Mouse (Mus musculus) ES-E14 (cell line): ENCODE results near the gene Gm6309. TPM values are rescaled to one million over a fixed set of nuclear protein-coding genes. Genes with fewer than 3 reads are reported as not detected.
"Not testable (repeated sequence)": the region's sequence is repeated elsewhere in the genome, so short reads cannot be mapped to it uniquely, and the experiment has no call there.

Experiments
- DNase-seq: peaks from one replicate; pipeline ENCODE4 v3.0.0-alpha.2; 2013; ENCODE audit warnings: low read depth, low spot score
- H3K27ac ChIP-seq: 2 replicates; pipeline ENCODE4 v1.5.1; 2012; ENCODE audit warnings: low read depth, mild to moderate bottlenecking, low read length, moderate library complexity, mixed read lengths; ENCODE audit not compliant: poor library complexity, insufficient read depth, severe bottlenecking
- H3K36me3 ChIP-seq: 2 replicates; pipeline ENCODE4 v1.6.1; 2012; ENCODE audit warnings: mild to moderate bottlenecking, low read length, moderate library complexity, mixed read lengths; ENCODE audit not compliant: control insufficient read depth, poor library complexity, insufficient read depth, severe bottlenecking
- H3K4me1 ChIP-seq, 2 experiments: fragments of 150-350 bp in 1 of 2; sonication (generic) in 1 of 2; 2 replicates each; pipeline ENCODE4 v1.6.1; 2012; ENCODE audit warnings: low read length in 2 of 2, mild to moderate bottlenecking in 1 of 2, mixed read lengths in 1 of 2; ENCODE audit not compliant: control insufficient read depth in 2 of 2, insufficient read depth in 2 of 2, poor library complexity in 1 of 2
- H3K4me3 ChIP-seq, 2 experiments: fragments of 150-350 bp in 1 of 2; sonication (generic) in 1 of 2; 2 replicates each; pipeline ENCODE4 v1.5.1; 2012; ENCODE audit warnings: low read length in 2 of 2, low read depth in 1 of 2, mild to moderate bottlenecking in 1 of 2, mixed read lengths in 1 of 2; ENCODE audit not compliant: insufficient read depth in 1 of 2, poor library complexity in 1 of 2, severe bottlenecking in 1 of 2
- H3K9ac ChIP-seq: 2 replicates; pipeline ENCODE4 v1.6.1; 2012; ENCODE audit warnings: low read depth, mild to moderate bottlenecking, low read length, mixed read lengths; ENCODE audit not compliant: poor library complexity, insufficient read depth, severe bottlenecking
- H3K9me3 ChIP-seq: fragments of 150-350 bp; sonication (generic); 2 replicates; pipeline ENCODE4 v1.6.1; 2012; ENCODE audit warnings: low read depth, mild to moderate bottlenecking, low read length; ENCODE audit not compliant: control insufficient read depth, insufficient read depth
- CHD2 ChIP-seq: IDR thresholded peaks from 2 replicates; pipeline ENCODE4 v1.6.1; 2014; ENCODE audit warnings: mild to moderate bottlenecking, low read depth, low read length, inconsistent platforms
- HCFC1 ChIP-seq: IDR thresholded peaks from 2 replicates; pipeline ENCODE4 v1.6.1; 2012; ENCODE audit warnings: low read length, inconsistent platforms, borderline replicate concordance; ENCODE audit not compliant: insufficient read depth
- MAFK ChIP-seq: IDR thresholded peaks from 2 replicates; pipeline ENCODE4 v1.6.1; 2014; ENCODE audit warnings: mild to moderate bottlenecking, low read depth, low read length, inconsistent platforms; ENCODE audit not compliant: insufficient read depth
- ZC3H11A ChIP-seq: IDR thresholded peaks from 2 replicates; pipeline ENCODE4 v1.6.1; 2012; ENCODE audit warnings: low read depth, mild to moderate bottlenecking, inconsistent platforms, low read length, borderline replicate concordance
- ZNF384 ChIP-seq: IDR thresholded peaks from 2 replicates; pipeline ENCODE4 v1.6.1; 2012; ENCODE audit warnings: low read depth, low read length, inconsistent platforms
- in situ Hi-C, 2 experiments: fragments of 600-800 bp; cut with MboI; formaldehyde crosslinking; loops; one replicate each; pipeline ENCODE4 v1.15.1; 2025; ENCODE audit warnings: low sequenced_read_pairs in 2 of 2, inconsistent platforms in 1 of 2; ENCODE audit not compliant: unreplicated experiment in 2 of 2
- total RNA-seq: library from RNA; depleted of rRNA; stranded (reverse); fragments of 300-350 nt; gene quantifications from 2 replicates; pipeline ENCODE4 v1.2.3, GENCODE M21; 2012

Gene Gm6309
- total RNA-seq, 1 experiment: not detected

DNA sequence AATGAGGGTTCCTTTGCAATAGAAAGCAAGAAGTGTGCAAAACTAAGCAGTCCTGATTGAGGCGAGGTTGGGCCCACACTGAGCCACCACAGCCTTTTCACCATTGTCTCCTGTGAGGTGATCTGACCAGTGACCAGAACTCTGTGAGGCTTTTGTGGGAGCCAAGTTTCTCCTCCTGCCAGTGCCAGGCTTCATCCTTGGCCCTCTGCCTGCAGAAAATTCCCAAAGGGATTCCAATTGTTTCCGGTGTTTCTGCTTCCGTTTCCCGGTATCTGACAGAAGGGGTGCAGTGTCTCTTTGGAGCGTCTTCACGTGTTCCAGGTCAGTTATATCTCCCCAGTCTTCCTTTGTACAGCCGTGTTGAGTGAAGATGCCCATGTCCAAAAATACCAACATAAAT is 18.2 kb upstream of the Gm6309 start:
- Histone ChIP-seq H3K9me3 (no peaks in the 10 kb centered on the region), H3K9ac (no peak overlapping the region), H3K4me3 (no peak overlapping the region), H3K36me3 (no peaks in the 10 kb centered on the region), H3K4me1 (no peaks in the 10 kb centered on the region), H3K27ac (no peak overlapping the region)
- DNase-seq: no peak
- TF ChIP-seq MAFK: no peak
- no peak for TF ChIP-seq CHD2
- no peak for TF ChIP-seq ZC3H11A
- TF ChIP-seq ZNF384: no peak
- TF ChIP-seq HCFC1: no peak
- in situ Hi-C loops: loop anchor here (25.0 kb wide), 1 partner anchor 299 kb away; the partner anchor contains the start of genes Gm6370 (in 2 of the 2) and Gm6408 (in 2 of the 2)

DNA sequence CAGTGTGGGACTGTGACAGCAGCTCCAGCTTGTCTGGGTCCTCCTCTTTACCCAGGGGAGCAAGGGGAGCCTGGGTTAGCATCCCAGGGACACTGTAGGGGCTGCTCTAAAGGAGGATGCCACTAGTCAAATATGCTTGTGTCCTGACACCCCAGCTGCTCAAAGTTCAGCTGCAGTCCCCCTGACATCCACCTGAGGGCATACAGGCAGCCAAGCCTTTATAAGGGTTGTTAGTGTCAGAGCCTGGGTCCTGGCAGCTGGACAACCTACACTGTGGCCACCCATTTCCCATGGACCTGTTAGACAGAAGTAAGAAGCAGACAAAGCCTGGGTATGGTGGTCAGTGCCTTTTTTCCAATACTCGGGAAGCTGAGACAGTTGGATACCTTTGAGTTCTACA is 17.6 kb upstream of the Gm6309 start:
- H3K9ac ChIP-seq: no peak overlapping the region
- in situ Hi-C loops: loop anchor here (25.0 kb wide), 1 partner anchor 299 kb away; the partner anchor contains the start of genes Gm6370 (in 2 of the 2) and Gm6408 (in 2 of the 2)
- no peaks in the 10 kb centered on the region for H3K4me1 ChIP-seq
- no peaks in the 10 kb centered on the region for H3K9me3 ChIP-seq
- no peak overlapping the region for H3K27ac ChIP-seq
- TF ChIP-seq HCFC1 (no peak), ZNF384 (no peak), CHD2 (no peak), MAFK (no peak), ZC3H11A (no peak)
- no peak overlapping the region for H3K4me3 ChIP-seq
- H3K36me3 ChIP-seq: no peaks in the 10 kb centered on the region
- no peak for DNase-seq

DNA sequence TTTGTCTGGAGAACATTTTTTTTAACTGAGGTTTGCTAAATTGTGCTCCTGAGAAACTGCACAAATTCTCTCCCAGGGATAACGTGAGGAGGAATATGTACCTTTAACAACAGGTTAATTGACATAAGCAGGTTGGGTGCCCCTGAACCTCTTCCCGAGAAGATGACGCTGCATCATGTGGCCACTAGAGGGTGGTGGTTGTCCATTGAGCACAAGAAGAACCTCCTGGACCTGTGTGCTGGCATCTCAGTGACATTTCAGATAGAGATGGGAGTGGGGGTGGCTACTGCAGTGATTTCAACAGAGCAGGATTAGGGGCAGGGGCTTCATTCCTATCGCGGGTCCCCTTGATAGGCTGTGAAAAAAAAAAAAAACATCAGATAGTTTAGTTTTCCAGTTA is 16.9 kb upstream of the Gm6309 start:
- H3K9ac ChIP-seq, H3K4me1 ChIP-seq, H3K4me3 ChIP-seq, H3K36me3 ChIP-seq, H3K9me3 ChIP-seq, H3K27ac ChIP-seq: not testable (repeated sequence)
- in situ Hi-C loops: loop anchor here (25.0 kb wide), 1 partner anchor 300 kb away; the partner anchor contains the start of genes Gm6370 (in 2 of the 2) and Gm6408 (in 2 of the 2)
- 0 out of 2 replicates have a peak, but pooled peaks have one; percentile 13 for TF ChIP-seq ZC3H11A
- peak; percentile 24 for DNase-seq

GRCm38 (mm10) chr5:146185204-146185603 is 14.7 kb upstream of the Gm6309 start, which contains the start of gene 1700001J03Rik:
Gene 1700001J03Rik (minus strand): TSS chr5:146185304.
- in situ Hi-C loops: loop anchor here (25.0 kb wide), 1 partner anchor 302 kb away; the partner anchor contains the start of genes Gm6370 (in 2 of the 2) and Gm6408 (in 2 of the 2)
- H3K36me3 ChIP-seq, H3K9ac ChIP-seq, H3K27ac ChIP-seq, H3K9me3 ChIP-seq, H3K4me3 ChIP-seq, H3K4me1 ChIP-seq, DNase-seq: not testable (repeated sequence)

GRCm38 (mm10) chr5:146172744-146173143 is 2.2 kb upstream of the Gm6309 start:
- H3K4me3 ChIP-seq, H3K36me3 ChIP-seq, H3K9ac ChIP-seq, DNase-seq, H3K9me3 ChIP-seq, in situ Hi-C loops, H3K27ac ChIP-seq, H3K4me1 ChIP-seq: not testable (repeated sequence)

DNA sequence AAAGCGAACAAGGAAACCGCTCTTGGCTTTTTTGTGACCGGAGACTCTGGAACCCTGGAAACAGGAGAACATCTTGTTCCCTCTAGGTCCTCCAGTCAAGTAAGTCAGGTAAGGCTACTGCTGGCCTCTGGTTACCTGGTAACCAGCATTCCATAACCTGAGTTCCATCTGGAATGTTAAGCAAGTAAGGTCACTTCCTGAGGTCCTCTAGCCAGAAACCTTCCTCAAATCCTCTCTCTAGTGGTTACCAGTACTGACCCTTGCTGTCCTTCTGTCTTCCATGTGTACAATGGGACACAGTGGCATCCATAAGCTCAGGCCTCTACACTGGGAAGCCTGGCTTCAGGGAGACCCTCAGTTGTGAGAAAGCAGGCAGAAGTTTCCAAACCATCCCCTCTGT is 10.1 kb downstream of the Gm6309 start, which contains the start of gene Gm5565:
Gene Gm5565 (minus strand): TSS at position 101 of the 400 bp plus-strand sequence.
- H3K27ac ChIP-seq, H3K36me3 ChIP-seq, H3K9ac ChIP-seq, H3K4me1 ChIP-seq, H3K4me3 ChIP-seq, in situ Hi-C loops, H3K9me3 ChIP-seq, DNase-seq: not testable (repeated sequence)

GRCm38 (mm10) chr5:146158326-146158725 is 12.2 kb downstream of the Gm6309 start:
- DNase-seq, H3K36me3 ChIP-seq, H3K4me3 ChIP-seq, H3K9me3 ChIP-seq, H3K9ac ChIP-seq, H3K27ac ChIP-seq, in situ Hi-C loops, H3K4me1 ChIP-seq: not testable (repeated sequence)
